Mouse (Mus musculus) G1E (cell line): ENCODE results near the gene Stard13.

Source experiments
- CTCF ChIP-seq: IDR thresholded peaks from 2 replicates; pipeline ENCODE4 v1.5.1; 2012; ENCODE audit warnings: low read depth, low read length, inconsistent platforms, mixed read lengths
- GATA1 ChIP-seq: IDR thresholded peaks from 2 replicates; pipeline ENCODE4 v1.6.1; 2012; ENCODE audit warnings: borderline replicate concordance, low read length, inconsistent platforms, mixed read lengths
- POLR2AphosphoS5 ChIP-seq: IDR thresholded peaks from 2 replicates; pipeline ENCODE4 v1.6.1; 2012; ENCODE audit warnings: low read depth, low read length, inconsistent platforms; ENCODE audit not compliant: insufficient replicate concordance
- TAL1 ChIP-seq: conservative IDR thresholded peaks from 2 replicates; pipeline ENCODE4 v1.6.1; 2012; ENCODE audit warnings: low read depth, low read length, inconsistent platforms, mixed read lengths

DNA sequence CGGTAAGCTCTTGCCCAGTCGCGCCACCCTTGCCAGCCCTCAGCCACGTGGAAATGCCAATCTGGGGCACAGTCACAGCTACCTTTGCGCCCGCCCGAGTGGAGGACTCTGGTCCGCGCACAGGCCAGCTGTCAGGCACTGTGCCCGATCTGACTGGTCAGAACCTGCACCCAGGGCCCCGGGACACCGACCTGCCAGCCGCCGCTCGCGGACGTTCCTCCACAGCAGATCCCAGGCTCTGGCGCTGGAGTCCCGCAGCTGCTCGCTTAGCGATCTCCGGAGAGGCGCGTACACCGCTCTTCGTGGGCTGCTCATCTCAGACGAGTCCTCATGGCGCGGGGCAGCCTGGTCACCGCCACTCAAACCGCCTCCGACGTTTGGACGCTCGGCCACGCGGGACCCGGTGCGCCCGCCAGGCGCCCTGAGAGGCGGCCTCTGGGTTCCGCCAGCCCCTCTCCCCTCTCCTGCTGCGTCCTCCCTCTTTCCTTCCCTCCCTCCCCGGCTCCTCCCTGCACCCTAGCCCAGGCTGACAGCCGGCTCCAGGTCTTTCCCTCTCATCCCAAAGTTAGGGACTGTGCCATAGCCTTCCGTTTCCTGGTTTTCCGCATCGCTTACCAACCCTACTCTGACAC is at the start of gene Stard13:
- TF ChIP-seq CTCF (no peak), GATA1 (no peak), POLR2AphosphoS5 (no peak), TAL1 (no peak)
